Mouse (Mus musculus): ENCODE measurements around the gene Selenof.
A peak's percentile ranks its signal among the peaks of the same experiment; 100 is the strongest.

The Selenof gene

GRCm38 (mm10) chr3:144640033-144640432, 69.9 kb downstream of the Selenof start:
- no peak for DNase-seq (ENCODE audit: extremely low spot score)

GRCm38 (mm10) chr3:144642141-144642540, 72.0 kb downstream of the Selenof start:
- no peak for DNase-seq (ENCODE audit: extremely low spot score)

- peak; percentile 66 for DNase-seq (ENCODE audit: extremely low spot score)
Measured at GRCm38 (mm10) chr3:144643301-144643871, 73.3 kb downstream of the Selenof start.

GRCm38 (mm10) chr3:144644202-144644601, 74.1 kb downstream of the Selenof start:
- no peak for DNase-seq (ENCODE audit: extremely low spot score)

Measured in embryo, embryonic 9.5 days (tissue).